Mouse (Mus musculus) large intestine, adult 2 months (tissue): ENCODE data around the gene Thra. TPM values are rescaled to one million over a fixed set of nuclear protein-coding genes. Genes with fewer than 3 reads are reported as not detected.

Experiments
- DNase-seq: peaks from one replicate; pipeline ENCODE4 v3.0.0-alpha.2; 2012; ENCODE audit warnings: low read depth, low spot score
- WGBS: fragments of 180-500 bp; shearing (Covaris S2); methylation state at CpG from one replicate; pipeline ENCODE4 v1.1.7; 2018; 5-methylcytosine and 5-hydroxymethylcytosine counted together
- polyA plus RNA-seq: library from polyadenylated mRNA; depleted of rRNA; stranded (reverse); fragments of >200 nt; gene quantifications from 2 replicates; pipeline ENCODE4 v1.2.3, GENCODE M21; 2012

The Thra gene
- polyA plus RNA-seq, 1 experiment = 55.9 TPM

- DNase-seq = no peak
- 85% methylated on average over 12 of the region's 12 CpGs for whole genome bisulfite sequencing
Observed at GRCm38 (mm10) chr11:98756711-98757110, 16.3 kb downstream of the Thra start.

GRCm38 (mm10) chr11:98761939-98762338 is 21.5 kb downstream of the Thra start:
- DNase-seq = no peak
- 80% methylated on average over 4 of the region's 4 CpGs for WGBS

- DNase-seq = no peak
- WGBS = 62% methylated on average over 17 of the region's 17 CpGs
Observed at GRCm38 (mm10) chr11:98762756-98763501, 22.5 kb downstream of the Thra start.

GRCm38 (mm10) chr11:98763502-98763861 is 23.0 kb downstream of the Thra start:
- DNase-seq = no peak
- WGBS = 61% methylated on average over 8 of the region's 8 CpGs

- WGBS = 91% methylated on average over 18 of the region's 18 CpGs
- DNase-seq = no peak
Observed at GRCm38 (mm10) chr11:98764091-98764490, 23.7 kb downstream of the Thra start.

GRCm38 (mm10) chr11:98764746-98765145 is 24.3 kb downstream of the Thra start:
- DNase-seq = no peak

GRCm38 (mm10) chr11:98765421-98766309 is 25.2 kb downstream of the Thra start:
- DNase-seq = no peak
- 54% methylated on average over 8 of the region's 9 CpGs for WGBS

- WGBS = 30% methylated on average over 2 of the region's 2 CpGs
- DNase-seq = no peak
Observed at GRCm38 (mm10) chr11:98766346-98766745, 25.9 kb downstream of the Thra start.

GRCm38 (mm10) chr11:98766816-98767215 is 26.4 kb downstream of the Thra start:
- no peak for DNase-seq
- 40% methylated on average over 5 of the region's 5 CpGs for WGBS

GRCm38 (mm10) chr11:98767276-98767675 is 26.8 kb downstream of the Thra start:
- WGBS = 56% methylated on average over 9 of the region's 9 CpGs

GRCm38 (mm10) chr11:98767713-98768112 is 27.3 kb downstream of the Thra start:
- WGBS = 53% methylated on average over 4 of the region's 4 CpGs
- DNase-seq = no peak

More at GRCm38 (mm10) chr11:98767276-98767675, 26.8 kb downstream of the Thra start:
- no peak for DNase-seq

- DNase-seq = no peak
- 68% methylated on average over 39 of the region's 39 CpGs for WGBS
Observed at GRCm38 (mm10) chr11:98768127-98769006, 27.9 kb downstream of the Thra start.

GRCm38 (mm10) chr11:98769007-98769954 is 28.8 kb downstream of the Thra start:
- 81% methylated on average over 25 of the region's 25 CpGs for WGBS
- no peak for DNase-seq

GRCm38 (mm10) chr11:98770096-98770975 is 29.9 kb downstream of the Thra start:
- 53% methylated on average over 26 of the region's 26 CpGs for WGBS
- no peak for DNase-seq

- WGBS = 92% methylated on average over 18 of the region's 18 CpGs
Observed at GRCm38 (mm10) chr11:98771131-98771530, 30.7 kb downstream of the Thra start.

GRCm38 (mm10) chr11:98771844-98772525 is 31.5 kb downstream of the Thra start:
- 82% methylated on average over 11 of the region's 11 CpGs for WGBS

More at GRCm38 (mm10) chr11:98771131-98771530, 30.7 kb downstream of the Thra start:
- no peak for DNase-seq

GRCm38 (mm10) chr11:98772667-98773171 is 32.3 kb downstream of the Thra start:
- no peak for DNase-seq
- 6% methylated on average over 8 of the region's 8 CpGs for WGBS

More at GRCm38 (mm10) chr11:98771844-98772525, 31.5 kb downstream of the Thra start:
- DNase-seq = no peak
